Mouse (Mus musculus): Measurements from ENCODE around the gene Emcn. TPM values are rescaled to one million over a fixed set of nuclear protein-coding genes. Genes with fewer than 3 reads are reported as not detected.

Gene Emcn
- total RNA-seq (2021): 79.1 and 93.9 TPM in 2 replicates
- long read RNA-seq, experiment 1, transcript Emcn-202 (12 exons, 2,588 nt): major isoform, 48 of 57 reads
- long read RNA-seq, experiment 1, partial matches to known transcripts: 3 of 57 reads
- long read RNA-seq, experiment 1, other reads (novel, unspliced or antisense): 4 of 57 reads
- long read RNA-seq, experiment 2, transcript Emcn-202 (12 exons, 2,588 nt): major isoform, 27 of 41 reads
- long read RNA-seq, experiment 2, partial matches to known transcripts: 8 of 41 reads
- long read RNA-seq, experiment 2, other reads (novel, unspliced or antisense): 3 of 41 reads

DNA sequence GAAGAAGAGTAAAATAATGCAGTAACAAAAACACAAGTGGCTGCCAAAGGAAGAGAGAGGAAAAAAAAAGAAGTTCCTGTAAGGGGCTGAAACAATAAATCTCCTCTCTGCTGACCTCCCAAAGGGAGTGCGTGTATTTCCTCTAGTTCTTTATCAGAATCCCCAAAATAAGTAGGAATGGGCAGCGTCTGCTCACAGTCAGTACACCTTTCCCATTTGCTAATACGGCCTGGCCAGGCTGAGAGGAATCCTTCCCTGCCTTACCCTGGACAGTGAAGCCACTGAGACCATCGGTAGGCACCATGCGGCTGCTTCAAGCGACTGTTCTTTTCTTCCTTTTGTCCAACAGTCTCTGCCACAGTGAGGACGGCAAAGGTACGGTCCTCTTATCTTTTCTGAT is at the start of gene Emcn:
Gene Emcn, plus strand, starts transcription at position 130 of the 400 bp plus-strand sequence.
- peak; percentile 26 for DNase-seq

DNA sequence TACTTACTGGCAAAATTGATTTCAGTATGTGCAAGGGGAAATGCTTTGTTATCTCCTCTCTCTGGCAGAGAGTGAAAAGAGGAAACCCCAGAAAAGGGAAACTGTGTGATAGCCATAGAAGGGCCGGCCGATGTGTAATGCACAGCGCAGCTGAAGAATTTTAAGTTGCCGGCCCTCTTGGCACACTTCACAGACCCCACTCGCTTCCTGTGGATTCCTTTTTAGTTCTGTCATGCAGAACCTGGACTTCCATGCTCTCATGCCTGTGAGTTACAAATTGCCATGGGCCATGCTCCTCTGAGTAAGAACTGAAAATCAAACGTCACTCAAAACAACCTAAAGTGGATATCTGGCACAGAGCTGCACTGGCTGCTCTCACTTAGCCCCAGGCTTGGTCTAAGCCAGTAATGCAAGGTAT is 47.7 kb upstream of the Emcn start:
- no peak for DNase-seq

DNA sequence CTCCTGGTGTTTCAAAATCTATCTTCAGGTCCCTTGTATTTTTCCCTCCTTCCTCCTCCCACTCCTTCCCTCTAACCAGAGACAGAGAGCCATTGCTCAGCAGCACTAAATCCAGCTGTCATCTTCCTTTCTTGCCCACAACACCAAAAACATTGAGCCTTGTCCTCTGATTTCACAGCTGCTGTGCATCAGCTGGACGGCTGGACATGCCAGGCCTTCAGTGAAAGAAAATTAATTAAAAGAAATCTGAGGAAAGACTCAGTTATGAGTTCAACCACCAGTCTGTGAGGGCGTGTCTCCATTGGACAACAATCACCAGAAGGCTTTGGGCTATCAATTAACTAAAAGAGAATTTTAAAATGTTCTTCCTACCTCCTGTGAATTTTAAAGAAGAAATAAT is 42.6 kb upstream of the Emcn start:
- no peak for DNase-seq

DNA sequence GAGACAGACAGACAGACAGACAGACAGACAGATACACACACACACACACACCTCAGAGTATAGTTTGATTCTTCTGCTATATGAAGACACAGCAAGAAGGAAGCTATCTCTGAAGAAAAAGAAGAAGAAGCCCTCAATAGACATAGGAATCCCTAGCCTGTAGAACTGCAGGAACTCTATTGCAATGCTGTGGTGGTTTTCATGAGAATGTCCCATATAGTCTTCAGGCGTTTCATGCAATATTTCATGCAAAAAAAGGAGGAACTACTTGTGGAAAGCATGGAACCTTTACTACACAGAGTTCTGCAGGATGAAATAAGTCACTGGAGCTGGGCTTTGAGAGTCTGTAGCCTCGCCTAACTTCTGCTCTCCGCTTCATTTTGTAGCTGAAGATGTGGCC is 40.7 kb upstream of the Emcn start:
- no peak for DNase-seq

DNA sequence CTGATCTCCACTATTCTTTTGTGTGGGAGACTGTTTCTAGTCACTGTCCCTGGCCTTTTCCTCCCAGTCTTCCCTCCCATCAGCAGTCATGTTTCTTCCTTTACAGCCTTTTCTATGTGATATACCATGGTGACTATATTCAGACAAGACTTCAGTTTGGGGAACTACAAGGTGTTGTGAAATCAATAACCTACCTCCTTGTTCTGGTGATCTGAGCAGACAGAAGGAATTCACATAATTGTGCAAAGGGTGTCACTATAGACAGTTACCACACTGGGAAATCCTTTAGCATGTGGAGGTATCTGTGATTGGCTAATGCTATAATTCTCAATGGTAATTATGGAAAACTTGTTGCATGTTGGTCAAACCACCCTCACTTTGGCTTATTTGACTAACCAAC is 39.7 kb upstream of the Emcn start:
- no peak for DNase-seq

DNA sequence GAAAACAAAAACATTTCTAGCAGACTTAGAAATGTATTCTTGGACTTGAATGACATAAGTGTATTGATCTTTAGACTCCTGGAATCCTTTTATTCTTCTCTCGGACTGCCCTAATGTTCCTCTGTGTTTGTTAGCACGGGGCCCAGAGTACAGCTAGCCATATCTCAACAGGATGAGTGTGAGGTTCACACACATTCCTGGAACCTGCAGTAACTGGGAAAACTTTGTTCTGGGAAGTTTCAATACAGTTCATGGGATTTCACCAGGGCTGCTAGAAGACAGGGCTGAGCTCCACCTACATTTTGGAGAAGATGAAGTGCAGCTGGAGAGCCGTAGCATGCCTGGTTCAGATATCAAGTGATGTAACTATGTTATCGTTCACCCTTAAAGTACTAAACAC is 38.1 kb upstream of the Emcn start:
- DNase-seq: no peak

DNA sequence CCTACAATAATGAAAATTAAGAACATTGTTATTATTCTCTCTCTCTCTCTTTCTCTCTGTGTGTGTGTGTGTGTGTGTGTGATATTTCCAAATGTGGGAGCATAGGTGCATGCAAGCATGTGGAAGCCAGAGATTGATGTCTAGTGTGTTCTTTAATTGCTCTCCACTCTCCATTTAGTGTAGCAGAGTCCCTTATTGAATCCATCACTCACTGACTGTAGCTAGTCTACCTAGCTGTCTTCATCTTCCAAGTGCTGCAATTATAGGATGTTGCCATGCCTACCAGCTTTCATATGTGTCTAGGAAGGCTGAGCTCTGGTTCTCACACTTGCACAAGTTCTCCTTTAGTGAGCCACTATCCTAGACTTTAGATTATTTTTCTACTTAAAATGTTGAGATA is 30.9 kb upstream of the Emcn start:
- no peak for DNase-seq

DNA sequence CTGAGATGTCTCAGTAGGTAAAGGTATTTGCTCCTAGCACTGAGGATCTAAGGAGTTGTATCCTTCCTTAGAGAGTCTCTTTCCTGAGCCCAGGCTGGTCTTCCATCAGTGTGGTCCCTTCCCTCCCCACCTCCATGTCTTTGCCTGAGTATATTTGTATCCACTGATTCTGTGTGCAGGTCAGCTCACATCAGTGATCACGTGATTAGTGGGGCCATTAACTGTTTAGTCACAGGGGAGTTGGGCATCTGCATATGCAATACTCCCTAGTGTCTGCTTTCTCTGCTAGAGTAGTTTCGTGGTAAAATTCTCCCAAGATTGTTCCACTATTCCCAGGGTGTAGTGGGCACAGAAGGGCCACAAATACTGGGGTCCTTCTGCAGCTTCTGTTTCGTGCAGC is 28.3 kb upstream of the Emcn start:
- no peak for DNase-seq

DNA sequence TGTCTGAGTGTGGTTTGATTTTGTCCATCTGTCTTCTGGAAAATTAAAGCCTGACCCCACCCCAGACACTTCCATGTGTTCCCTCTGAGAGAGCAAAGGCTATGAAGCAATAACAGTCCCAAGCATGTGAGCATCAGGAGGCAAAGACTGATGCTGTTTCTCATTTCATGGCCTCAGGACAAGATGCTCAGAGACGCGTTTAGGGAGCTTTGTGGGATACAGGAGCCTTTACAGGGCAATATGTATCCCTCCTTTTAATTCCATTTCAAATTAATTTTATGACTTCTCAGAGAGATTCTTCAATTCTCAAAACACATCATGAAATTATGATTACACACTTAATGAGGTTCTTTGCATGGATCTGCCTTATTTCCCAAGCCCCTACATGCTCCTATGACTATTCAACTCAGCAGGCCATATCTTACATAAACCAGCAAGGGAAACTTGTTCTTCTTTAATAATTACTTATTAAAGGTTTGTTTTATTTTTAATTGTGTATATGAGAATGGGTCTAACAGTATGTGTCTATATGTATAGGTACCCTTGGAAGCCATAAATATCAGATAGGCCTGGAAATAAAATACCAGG is 27.0 kb upstream of the Emcn start:
- DNase-seq: no peak

DNA sequence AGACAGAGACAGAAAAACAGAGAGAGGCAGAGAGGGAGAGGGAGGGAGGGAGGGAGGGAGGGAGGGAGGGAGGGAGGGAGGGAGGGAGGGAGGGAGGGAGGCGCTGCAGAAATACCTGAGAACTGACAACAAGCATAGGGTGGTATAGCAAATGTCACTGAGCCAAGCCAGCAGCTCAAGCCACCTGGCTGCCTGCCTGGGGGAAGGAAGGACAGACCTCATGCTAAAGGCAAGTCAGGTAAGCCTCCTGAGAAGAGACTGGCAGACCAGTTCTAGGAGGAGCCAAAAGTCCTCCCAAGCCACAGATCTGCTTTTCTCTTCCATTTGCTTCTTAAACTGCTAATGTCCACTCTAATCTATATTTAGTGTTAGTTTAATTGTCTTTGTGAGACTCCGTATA is 22.5 kb upstream of the Emcn start:
- no peak for DNase-seq

DNA sequence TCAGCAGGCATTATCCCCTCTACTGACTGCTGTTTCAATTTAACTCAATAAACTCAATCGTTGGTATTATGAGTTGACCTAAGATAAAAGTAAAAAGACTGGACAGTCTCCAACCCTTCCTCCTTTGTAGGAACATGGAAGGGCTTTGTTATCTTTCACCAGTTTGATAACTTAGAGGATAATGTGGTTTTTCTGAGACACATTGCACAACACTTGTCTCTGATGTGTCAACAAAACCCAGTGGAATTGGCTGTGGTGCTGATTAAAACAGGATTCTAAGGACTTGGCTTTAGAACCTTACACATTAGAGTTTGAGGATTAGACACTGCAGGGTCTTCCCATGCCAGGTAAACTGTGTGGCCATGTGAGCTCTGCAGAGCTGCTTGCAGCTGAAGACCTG is 20.9 kb upstream of the Emcn start:
- DNase-seq: no peak

DNA sequence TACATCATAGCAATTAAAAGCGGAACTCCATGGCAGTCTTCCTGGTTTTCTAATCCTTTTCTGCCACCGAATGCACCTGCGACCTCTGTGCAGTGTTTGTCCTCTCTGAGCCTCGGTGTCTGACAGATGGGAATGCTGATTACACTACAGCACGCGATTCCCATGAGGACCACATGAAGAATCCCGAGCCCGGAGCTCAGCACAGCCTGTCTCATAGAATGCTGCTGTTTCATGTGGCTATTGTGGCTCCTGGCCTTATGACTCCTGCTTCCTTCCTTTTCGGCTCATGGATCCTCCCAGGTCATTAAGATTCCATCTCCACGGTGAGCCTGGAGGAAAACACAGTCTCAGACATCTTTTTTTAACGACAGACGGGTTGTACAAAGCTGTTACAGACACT is 18.6 kb upstream of the Emcn start:
- peak; percentile 37 for DNase-seq

DNA sequence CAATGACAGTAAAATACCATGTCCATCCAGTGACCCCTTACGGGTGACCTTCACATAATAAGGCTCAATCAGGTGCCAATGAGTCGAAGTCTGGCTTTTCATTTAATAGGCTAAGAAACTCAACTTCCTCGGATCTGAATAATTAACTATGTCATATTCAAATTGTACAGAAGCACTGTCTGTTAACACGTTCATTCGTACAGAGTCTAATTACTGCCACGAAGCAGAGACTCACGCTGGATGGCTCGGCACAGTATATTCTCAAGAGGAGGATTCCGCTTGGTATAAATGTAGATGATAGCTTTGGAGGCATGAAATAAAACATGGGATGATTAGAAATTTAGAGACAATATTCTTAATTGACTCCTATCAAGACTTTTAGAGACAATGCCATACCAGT is 11.0 kb upstream of the Emcn start:
- DNase-seq: no peak

DNA sequence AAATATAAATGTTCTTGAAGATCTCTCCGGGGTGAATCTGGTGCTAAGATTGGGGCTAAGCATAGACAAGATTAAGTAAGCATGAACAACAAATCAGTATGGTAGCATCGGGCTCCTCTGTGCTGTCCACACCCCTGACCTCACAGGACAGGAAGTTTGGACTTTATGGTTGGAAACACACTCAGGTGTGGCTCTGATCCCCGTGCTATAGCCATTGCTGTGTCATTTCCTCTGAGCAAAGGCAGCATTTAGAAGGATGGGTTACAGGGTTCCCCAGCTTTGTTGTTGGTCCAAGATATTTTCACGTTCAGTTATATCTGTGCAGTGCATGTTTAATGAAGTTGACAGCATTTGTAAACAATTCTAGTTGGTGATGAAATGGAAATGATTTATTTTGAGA is 9.9 kb upstream of the Emcn start:
- DNase-seq: no peak

DNA sequence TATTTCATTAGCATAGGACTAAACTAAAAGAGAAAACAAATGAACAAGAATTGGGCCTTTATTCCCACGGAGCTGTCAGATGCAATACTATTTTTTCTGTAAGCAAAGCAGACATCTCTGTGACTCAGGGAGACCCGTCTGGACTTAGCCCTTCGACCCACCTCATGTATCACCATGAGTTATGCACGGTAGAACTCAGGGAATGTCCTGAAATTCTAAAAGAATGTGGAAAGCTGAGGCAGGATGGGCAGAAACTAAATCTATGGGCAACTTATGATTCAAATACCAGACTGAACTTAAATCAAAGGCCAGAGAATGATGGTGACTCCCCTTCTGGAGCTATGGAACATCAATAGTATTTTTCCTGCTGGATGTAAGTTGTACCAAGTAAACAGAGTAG is 8.3 kb upstream of the Emcn start:
- DNase-seq: no peak

DNA sequence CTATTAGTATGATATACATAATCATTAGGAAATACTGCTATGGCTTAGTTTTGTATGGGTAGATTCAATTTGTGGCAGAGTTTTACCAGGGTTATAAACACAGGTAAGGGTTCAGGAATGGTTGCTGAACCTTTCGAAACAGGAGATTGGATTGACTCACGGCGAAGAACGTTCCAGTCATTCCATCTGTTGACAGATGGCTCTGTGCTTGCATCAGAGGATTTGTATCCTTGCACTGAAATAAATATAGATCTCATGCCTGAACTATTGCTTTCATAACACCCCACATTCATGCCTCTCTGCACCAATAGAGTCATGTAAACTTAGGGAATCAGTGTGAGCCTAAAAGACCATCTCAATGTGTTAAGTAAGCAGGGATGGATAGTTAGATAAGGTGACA is 4.9 kb upstream of the Emcn start:
- DNase-seq: no peak

DNA sequence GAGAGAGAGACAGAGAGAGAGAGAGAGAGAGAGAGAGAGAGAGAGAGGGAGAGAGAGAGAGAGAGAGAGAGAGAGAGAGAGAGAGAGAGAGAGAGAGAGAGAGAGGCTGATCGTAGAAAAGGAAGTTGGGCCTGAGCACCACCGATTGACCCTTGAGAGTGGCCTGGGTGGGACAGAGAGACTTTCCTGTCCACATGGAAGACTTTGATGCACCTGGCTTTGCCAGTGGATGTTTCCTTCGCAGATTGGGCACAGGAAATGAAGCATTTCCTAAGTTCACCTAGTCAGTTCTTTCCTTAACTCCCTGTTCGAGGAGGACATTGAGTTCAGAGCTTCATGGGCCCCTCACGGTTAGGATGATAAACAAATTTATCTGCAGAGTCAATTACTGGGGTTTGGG is 2.6 kb downstream of the Emcn start:
- peak; percentile 38 for DNase-seq

DNA sequence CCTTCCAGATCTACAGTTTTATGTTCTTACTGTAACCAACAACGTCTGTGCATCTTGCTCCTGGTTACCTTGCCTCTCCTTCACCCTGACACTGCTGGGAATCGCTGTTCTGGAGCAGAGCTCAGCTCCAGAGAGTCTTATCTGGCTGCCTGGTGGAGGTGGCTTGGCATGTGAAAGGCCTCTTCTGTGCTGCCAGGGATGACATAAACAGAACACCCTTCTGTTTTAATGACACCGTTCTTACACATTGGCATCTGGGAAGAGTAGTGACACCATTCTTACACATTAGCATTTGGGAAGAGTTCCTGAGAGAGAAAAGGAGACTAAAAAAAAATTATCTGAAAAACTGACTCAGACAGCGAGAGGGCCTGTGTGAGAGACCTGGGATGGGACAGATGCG is 11.0 kb downstream of the Emcn start:
- DNase-seq: no peak

DNA sequence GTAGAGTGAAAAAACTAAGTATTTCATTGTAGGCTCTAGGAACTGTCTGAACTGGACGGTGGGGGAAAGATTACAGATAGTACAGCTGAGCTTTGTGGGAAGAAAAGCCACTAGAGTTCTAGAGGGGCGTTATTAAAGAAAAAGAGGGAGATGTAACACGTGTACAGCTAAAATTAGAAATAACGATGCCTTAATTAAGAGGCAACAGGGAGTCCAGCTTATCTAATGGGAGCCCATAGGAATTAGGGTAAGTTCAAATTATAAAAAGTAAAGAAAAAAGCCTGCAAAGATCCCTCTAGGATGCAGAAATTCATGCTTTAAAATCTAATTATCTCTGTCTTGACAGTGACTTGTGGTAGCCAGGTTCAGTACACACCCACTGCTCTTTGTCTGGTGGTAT is 15.8 kb downstream of the Emcn start:
- DNase-seq: no peak

DNA sequence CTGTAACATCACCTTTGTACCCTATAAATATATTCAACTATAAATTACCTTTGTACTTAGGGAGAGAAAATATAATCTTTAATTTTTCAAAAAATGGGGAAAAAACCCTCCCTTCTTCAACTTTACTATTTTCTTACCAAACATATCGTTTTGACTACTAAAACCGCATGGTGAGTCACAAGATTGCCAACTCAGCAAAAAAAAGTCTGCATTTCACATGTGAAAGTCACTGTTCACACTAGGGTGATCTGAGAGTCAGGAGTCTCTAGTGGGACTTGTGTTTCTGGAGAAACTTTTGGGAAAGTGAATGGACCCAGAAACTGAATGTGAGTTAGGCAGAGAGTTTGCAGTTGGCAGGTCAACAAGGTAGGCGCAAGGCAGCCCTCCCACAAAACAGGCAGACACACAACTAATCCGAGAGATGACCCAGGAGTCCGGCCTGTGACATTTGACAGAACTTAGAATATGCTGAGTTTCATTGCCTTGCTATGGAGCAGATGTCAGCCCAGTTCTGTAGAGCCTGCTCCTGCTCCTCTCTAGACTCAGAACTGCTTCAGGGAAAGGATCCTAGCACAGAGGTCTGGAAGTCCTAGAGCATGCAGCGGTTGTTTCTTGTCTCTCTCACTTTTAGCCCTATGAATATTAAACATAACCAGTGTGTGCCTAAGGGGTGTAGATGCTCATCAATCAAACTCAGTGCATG is 26.4 kb downstream of the Emcn start:
- DNase-seq: no peak

DNA sequence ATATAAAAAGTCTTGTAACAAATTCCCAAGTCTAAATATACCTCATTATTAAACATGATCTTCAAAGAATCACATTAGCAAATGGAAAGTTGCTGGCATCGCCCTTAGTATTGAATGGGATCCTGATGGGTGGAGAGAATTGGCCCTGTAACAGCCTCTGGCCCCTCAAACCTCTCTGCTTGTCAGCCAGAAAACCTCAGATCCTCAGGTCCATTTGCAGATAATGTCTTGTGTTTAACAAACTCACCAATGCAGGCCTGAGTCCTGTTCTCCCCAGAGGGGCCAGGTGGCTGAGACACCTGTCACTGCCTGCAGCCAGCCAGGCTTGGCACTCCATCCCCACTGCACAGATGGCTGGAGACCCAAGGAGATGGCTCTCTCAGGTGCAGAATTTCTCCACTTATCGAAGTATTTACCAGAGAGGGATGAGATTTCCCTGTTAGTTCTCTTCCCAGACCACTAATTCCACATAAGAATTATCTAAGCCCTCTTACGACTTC is 27.0 kb downstream of the Emcn start:
- no peak for DNase-seq

DNA sequence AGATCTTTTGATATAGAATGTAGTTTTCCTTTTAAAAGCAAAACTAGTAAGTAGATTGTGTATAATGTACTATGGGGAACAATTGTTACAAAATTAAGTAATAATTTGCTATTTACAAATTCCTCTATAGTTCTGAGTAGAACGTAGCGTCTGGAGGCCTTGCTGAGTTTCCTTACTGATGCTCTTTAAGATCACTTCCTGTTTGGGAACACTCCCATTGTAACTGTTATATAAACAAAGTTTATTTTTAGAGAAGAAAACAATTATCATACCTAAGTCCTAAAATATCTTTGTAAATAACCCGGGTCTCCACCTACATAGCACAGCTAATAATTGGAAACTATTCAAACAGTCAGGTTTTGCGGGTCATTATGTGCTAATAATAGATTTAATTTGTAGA is 32.0 kb downstream of the Emcn start:
- DNase-seq: no peak

DNA sequence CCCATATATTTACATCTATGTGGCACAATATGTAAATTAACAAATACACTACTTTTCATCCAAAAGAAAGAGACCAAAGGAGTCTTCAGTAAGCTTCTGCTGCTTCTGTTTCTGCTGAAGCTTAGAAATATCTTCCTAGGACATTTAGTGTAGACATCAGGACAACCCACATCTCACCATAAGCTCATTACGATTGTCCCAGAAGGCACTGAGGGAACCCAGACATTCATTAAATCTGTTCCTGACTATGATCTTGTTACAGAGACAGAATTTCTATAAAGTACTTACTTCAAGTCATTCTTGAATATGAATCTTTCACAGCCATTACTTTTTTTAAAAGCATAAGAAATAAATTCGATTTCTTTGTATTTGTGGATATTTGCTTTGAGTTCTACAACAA is 41.4 kb downstream of the Emcn start:
- DNase-seq: no peak

DNA sequence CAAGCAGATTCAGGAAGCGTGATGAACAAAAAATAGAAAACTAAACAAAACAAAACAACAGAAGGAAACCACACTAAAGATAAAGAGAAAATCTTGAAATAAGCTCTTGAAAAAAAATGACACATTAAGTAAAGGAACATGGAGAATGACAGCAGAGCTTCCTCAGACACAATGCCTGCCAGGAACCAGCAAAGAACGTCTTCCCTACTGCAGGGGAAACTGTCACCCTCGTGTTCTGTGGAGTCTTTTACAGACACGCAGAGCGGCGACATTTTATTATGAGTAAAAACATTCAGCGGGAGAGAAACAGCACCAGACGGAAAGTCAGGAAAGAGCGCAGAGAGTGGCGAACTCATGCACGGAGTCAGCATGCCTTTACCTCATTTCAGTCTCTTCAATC is 54.7 kb downstream of the Emcn start:
- no peak for DNase-seq

All from adrenal gland, postnatal 14 days (tissue).